Mouse (Mus musculus): Measurements from ENCODE around the gene Rhox3e.
"Not testable (repeated sequence)": the region's sequence is repeated elsewhere in the genome, so short reads cannot be mapped to it uniquely, and the experiment has no call there.

Gene Rhox3e

GRCm38 (mm10) chrX:37541719-37542118 lies at the start of gene Rhox3e:
Rhox3e (plus strand) TSS chrX:37542019.
- DNase-seq (ENCODE audit: extremely low spot score, low read depth, low spot score), result not testable (repeated sequence)

- not testable (repeated sequence) for DNase-seq (ENCODE audit: extremely low spot score, low read depth, low spot score)
Measured at GRCm38 (mm10) chrX:37514059-37514458, 27.8 kb upstream of the Rhox3e start, which contains the start of gene Rhox4d. Rhox4d (plus strand) TSS chrX:37514359.

- DNase-seq (ENCODE audit: extremely low spot score, low read depth, low spot score), result not testable (repeated sequence)
Measured at GRCm38 (mm10) chrX:37530152-37530551, 11.7 kb upstream of the Rhox3e start, which contains the start of gene Rhox2e. Rhox2e (plus strand) TSS chrX:37530452.

- DNase-seq (ENCODE audit: extremely low spot score, low read depth, low spot score), result not testable (repeated sequence)
Measured at GRCm38 (mm10) chrX:37557112-37557511, 15.3 kb downstream of the Rhox3e start, which contains the start of gene Rhox4e. Rhox4e (plus strand) TSS chrX:37557412.

GRCm38 (mm10) chrX:37571105-37571504 lies 29.3 kb downstream of the Rhox3e start, which contains the start of gene Rhox2f:
Rhox2f (plus strand) TSS chrX:37571405.
- not testable (repeated sequence) for DNase-seq (ENCODE audit: extremely low spot score, low read depth, low spot score)

GRCm38 (mm10) chrX:37572638-37573037 lies 30.8 kb downstream of the Rhox3e start:
- not testable (repeated sequence) for DNase-seq (ENCODE audit: extremely low spot score, low read depth, low spot score)

GRCm38 (mm10) chrX:37580692-37581091 lies 38.9 kb downstream of the Rhox3e start, which contains the start of gene Rhox3f:
Rhox3f (plus strand) TSS chrX:37580992.
- not testable (repeated sequence) for DNase-seq (ENCODE audit: extremely low spot score, low read depth, low spot score)
